Mouse (Mus musculus) gastrocnemius, postnatal 36 days (tissue): ENCODE measurements around the gene Sdsl. TPM values are rescaled to one million over a fixed set of nuclear protein-coding genes. Genes with fewer than 3 reads are reported as not detected.
"Not testable (repeated sequence)": the region's sequence is repeated elsewhere in the genome, so short reads cannot be mapped to it uniquely, and the experiment has no call there.

Experiments
- DNase-seq, 2 experiments: peaks; one replicate each; pipeline ENCODE4 v3.0.0; 2022
- intact Hi-C: fragments of 180-260 bp; cut with DNase I; formaldehyde crosslinking; loops from one replicate; pipeline ENCODE4 v1.15.1; 2025
- long read RNA-seq, 2 experiments: library from polyadenylated mRNA; stranded (forward); transcript quantifications; one replicate each; pipeline ENCODE4 v2.0.0; 2021
- total RNA-seq, 2 experiments: library from RNA; stranded (reverse); gene quantifications; 2 replicates each; pipeline ENCODE4 v1.2.3; 2021

Sdsl gene
- total RNA-seq, result under 1 TPM; 0.59 to 0.77 TPM
- long read RNA-seq, experiment 1, partial matches to known transcripts, result 0 of 3 reads
- long read RNA-seq, experiment 1, other reads (novel, unspliced or antisense), result 3 of 3 reads
- long read RNA-seq, experiment 2, partial matches to known transcripts, result 2 of 2 reads
- long read RNA-seq, experiment 2, other reads (novel, unspliced or antisense), result 0 of 2 reads

- intact Hi-C loops, result no loop called here
- no peak for DNase-seq
Measured at GRCm38 (mm10) chr5:120472770-120473169, at the start of gene Sdsl. Gene Sdsl, minus strand, starts transcription at chr5:120472810.

GRCm38 (mm10) chr5:120517552-120517951, 44.9 kb upstream of the Sdsl start:
- DNase-seq, result peak; percentile 56 to 58
- intact Hi-C loops, result no loop called here

GRCm38 (mm10) chr5:120516221-120516984, 43.8 kb upstream of the Sdsl start:
- intact Hi-C loops, result no loop called here
- DNase-seq, result peak in 1 of 2 experiments; percentile 36

- no peak for DNase-seq
- intact Hi-C loops, result no loop called here
Measured at GRCm38 (mm10) chr5:120515451-120515850, 42.8 kb upstream of the Sdsl start.

DNA sequence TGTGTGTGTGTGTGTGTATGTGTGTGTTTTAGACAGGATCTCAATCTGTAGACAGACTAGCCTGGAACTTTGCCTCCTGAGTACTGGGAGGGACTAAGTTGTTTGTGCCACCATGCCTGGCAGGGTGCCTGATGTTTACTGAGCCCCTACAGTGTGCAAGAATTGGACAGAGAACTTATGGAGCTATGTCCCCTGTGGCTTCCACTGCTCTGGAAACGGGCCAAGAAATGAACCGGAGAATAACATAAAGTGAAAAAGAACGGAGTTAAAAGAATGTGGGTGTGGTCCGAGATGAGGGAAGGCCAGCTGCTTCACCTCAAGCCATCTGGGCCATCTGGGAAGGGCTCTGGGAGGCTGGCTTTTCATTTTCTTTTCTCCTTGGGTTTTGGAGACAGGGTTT, 42.1 kb upstream of the Sdsl start:
- no peak for DNase-seq
- intact Hi-C loops, result no loop called here

- intact Hi-C loops, result no loop called here
- DNase-seq, result no peak
Measured at GRCm38 (mm10) chr5:120514031-120514677, 41.5 kb upstream of the Sdsl start.

DNA sequence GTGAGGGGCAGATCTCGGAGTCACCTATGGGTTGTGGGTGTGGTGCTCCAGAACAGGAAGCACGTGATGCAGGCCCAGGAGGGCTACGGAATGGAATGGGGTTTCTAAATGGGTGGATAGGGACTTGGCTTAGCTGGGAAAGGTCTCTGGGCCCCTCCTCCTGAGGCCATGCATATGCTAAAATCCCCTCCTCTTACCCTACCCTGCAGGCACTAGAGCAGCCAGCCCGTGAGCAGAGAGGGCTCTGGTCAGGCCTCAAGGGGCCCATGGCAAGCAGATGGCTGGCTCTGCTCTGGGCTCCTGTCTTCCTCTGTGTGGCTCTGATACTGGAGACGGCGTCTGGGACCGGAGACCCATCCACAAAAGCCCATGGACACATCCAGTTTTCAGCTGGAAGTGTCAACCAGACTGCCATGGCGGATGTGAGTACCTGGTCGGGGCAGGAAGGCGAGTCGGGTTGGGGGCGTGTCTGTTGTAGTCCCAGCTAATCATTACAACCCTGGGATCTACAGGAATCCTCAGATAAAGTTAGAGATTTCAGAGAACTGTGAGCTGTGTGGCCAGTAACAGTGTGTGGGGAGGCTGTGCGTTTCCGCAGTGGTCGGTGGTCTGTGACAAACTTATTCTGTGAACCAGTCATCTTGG, 40.4 kb upstream of the Sdsl start:
- intact Hi-C loops, result no loop called here
- DNase-seq, result no peak

DNA sequence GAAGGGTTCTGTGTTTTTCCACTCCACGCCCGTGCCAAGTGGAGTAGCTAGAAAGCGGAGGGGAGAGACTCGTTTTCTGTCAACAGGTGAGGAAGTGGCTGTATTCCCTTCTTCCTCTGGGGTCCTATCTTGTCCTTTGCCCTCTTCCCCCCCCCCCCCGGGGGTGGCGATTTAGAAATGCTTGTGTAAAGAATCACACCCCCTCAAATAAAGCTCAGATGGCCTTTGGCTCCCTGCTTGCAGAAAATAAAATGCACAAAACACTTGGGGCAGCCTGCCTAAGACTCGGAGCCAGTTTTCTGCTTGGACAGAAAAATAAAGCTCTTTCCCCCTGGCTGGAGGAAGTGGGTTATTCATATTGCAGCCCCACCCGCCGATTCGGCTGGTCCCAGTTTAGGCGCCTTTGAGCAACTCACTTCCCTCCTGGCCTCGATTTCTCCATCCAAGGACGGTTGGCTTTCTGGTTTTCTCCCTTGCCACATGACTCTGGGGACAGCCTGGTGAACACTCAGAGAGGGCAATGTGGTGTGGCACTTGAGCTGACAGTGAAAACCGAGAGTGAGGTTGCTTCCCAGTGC, 39.1 kb upstream of the Sdsl start:
- intact Hi-C loops, result no loop called here
- peak; percentile 48 to 52 for DNase-seq

DNA sequence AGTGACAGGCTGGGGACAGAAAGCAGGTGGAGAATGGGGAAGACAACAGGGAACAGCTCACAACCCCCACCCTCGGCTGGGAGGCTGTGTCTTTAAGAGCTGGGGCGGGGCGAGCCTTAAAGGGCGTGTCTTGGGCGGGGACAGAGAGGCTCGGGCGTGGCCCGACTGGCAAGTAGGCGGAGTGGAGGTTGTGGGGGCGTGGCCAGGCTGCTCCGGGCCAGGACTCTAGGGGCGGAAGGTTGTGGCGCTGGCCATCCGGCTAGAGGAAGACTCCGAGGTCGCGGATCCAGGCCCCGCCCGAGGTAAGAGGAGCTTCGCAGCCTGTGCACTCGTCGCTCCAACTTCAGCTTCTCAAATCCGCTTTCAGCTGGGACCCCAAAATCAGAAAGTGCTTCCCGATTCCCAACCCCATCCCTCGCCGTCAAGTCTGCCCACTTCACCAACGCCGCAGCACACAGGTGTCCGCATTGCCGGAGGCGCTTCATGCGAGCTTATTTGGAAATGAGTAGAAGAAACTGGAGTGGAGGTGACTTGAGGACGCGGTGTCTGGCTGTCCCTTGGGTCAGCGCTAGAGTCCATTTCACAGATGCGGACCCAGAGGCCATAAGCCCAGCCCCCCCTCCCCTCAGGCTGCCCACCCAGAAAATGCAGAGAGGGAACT, 38.5 kb upstream of the Sdsl start, which contains the start of gene Slc8b1:
Gene Slc8b1 (plus strand): TSS at position 187 of the 661 bp plus-strand sequence.
- DNase-seq, result peak; percentile 96 to 99
- intact Hi-C loops, result no loop called here

DNA sequence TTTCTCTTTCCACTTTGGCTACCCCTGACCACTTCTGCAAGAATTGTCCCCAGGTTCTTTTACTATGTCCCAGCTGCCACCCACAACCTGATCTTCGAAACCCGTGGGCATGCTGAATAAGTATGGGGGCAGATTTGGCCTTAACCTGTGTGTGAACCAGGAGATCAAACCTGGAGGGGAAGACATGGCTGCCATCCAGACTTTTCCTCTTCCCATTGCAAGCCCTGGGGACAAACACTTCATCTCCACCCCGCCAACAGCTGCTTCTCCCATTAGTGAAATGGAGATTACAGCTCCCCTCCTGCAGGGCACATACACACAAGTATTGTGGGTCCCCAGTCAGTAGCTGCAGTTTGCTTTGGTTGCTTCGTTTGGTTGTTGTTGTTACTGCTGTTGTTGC, 34.7 kb upstream of the Sdsl start:
- intact Hi-C loops, result loop anchor here (5.0 kb wide), 1 partner anchor 80 kb away; the partner anchor contains the start of genes Iqcd and Tpcn1
- DNase-seq, result no peak

DNA sequence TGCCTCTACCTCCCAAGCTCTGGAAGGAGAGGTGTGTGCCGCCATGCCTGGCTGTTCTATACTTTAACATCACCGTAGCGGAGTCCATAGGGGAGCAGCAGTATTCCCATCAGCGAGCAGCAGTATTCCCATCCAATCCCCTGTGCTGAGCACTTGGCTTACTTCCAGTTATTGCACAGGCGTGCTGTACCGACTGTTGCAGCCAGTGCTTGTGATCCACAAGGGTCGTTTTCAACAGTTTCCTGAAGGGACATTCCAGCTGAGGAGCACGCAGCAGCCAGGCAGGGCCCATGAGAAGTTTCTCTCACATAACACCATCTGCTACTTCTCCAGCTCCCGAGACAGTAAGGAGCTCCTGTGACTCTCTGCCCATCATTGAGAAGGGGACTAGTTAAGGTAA, 33.9 kb upstream of the Sdsl start:
- DNase-seq, result no peak
- intact Hi-C loops, result loop anchor here (5.0 kb wide), 1 partner anchor 81 kb away; the partner anchor contains the start of genes Iqcd and Tpcn1

DNA sequence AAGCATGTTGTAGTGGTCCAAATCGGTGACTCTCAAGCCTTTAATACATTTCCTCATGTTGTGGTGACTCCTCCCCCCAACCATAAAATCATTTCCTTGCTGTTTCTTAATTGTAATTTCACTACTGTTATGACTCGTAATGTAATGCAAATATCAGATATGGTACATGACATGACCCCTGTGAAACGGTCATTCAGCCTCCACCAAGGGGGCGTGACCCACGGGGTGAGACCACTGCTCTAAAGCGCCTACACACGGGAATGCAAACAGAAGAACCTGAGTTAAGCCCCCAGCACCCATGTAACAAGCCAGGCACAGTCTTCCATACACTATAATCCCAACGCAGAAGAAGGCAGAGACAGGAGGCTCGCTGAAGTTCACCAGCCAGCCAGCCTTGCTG, 33.2 kb upstream of the Sdsl start:
- intact Hi-C loops, result loop anchor here (2.0 to 5.0 kb wide), 2 partner anchors 82 to 99 kb away; partner anchors contain the start of genes Iqcd and Tpcn1
- DNase-seq, result no peak

DNA sequence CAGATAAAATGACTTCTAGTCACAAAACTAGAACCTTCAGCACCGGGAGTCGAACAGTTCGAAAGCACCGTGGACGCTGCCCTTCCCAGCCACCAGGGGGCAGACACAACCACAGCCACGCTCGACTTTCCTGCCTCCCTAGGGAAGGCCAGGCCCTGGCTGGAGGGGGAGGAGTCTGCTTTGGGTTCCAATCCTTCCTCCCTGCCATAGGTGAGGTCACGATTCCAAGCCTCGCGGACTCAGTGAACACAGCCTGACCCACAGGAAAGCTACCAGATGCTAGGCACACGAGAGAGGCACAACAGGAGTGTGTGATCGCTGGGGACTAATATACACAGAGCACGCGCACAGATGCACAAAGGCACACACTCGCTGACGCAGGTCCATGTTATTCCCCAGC, 32.8 kb upstream of the Sdsl start:
- intact Hi-C loops, result loop anchor here (2.0 to 5.0 kb wide), 2 partner anchors 82 to 99 kb away; partner anchors contain the start of genes Iqcd and Tpcn1
- DNase-seq, result peak; percentile 75 to 84

- peak; percentile 75 for DNase-seq
- intact Hi-C loops, result no loop called here
Measured at GRCm38 (mm10) chr5:120503144-120503795, 30.7 kb upstream of the Sdsl start, which contains the start of gene Plbd2. Gene Plbd2, minus strand, starts transcription at chr5:120503625.

DNA sequence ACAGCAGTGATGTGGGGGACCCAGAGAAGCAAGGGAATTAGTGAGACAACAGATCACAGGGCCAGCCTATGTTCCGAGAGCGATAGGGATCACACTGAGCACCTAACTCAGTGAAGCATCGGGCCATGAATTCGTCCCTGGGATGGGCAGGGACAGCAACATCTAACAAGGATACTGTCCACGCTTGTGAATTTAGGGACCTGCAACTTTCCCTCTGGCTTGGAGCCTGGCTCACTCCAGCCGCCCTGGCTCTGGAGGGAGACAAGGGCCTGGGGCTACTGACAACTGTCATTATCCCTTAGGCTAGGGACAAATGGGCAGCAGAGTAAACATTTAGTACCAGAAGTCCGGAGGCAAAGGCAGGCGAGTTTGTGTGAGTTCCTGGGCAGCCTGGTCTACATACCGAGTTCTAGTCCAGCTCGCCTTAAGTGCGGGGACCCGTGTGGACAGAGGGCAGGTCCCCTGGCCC, 30.1 kb upstream of the Sdsl start:
- intact Hi-C loops, result no loop called here

GRCm38 (mm10) chr5:120502147-120502621, 29.6 kb upstream of the Sdsl start:
- intact Hi-C loops, result no loop called here
- DNase-seq, result no peak

More for the DNA sequence above, 30.1 kb upstream of the Sdsl start:
- no peak for DNase-seq

GRCm38 (mm10) chr5:120500609-120501008, 28.0 kb upstream of the Sdsl start:
- DNase-seq, intact Hi-C loops: not testable (repeated sequence)

DNA sequence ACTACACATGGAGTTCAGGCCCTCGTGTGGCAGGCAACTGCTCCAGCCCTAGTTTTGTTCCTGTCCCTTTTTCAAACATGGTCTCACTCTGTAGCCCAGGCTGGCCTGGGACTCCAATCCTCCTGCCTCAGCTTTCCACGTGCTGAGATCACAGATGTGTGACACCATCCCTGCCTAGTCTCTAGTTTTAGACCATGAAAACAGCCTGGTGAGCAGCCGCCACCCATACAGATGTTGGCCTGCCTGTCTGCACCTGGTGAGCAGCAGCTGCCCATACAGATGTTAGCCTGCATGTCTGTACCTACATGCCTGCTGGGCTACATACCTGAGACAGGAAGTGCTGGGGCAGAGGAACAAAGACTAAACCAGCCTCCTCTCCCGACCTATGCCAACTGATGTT, 26.6 kb upstream of the Sdsl start:
- no peak for DNase-seq
- intact Hi-C loops, result no loop called here

DNA sequence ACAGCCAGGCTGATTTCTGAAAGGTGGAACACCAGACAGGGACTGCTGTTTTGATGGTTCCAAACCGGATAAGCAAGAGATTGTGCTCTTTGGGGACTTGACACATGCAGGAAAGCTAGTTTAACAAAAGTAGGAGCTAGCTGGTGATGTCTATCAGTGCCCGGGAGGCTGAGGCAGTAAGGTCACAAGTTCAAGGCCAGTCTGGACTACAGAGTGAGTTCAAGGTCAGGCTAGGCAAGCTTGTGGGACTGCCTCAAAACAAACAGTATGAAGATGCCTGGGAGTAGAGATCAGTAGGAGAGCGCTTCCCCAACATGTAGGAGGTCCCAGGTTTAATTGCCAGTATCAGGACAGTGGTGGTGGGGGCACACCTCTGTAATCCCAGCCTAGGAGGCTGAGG, 24.5 kb upstream of the Sdsl start:
- intact Hi-C loops, result no loop called here
- DNase-seq, result no peak
